16 mouse cellular contexts compared by ENCODE assay signal in the genomic region with DNA sequence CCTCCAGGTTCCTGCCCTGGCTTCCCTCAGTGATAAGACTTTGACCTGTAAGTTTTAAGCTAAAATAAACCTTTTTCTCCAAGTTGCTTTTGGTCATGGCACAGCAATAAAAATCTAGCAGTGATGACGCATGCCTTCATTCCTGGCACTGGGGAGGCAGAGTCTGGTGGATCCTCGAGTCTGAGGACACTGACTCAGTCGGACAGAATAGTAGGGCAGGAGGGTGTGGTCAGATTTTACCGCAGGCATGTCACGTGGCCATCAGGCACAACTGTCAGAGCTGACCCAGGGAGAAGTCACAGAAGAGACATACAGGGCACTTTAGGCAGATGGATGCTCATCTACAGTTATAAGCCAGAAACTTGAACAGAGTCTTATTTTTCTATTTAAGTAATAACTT. TPM values are rescaled to one million over a fixed set of nuclear protein-coding genes. Genes with fewer than 3 reads are reported as not detected.
DNase-seq lines count a peak whose midpoint lies in the region; ATAC-seq and TF ChIP-seq lines count a peak whose summit lies in the region.
"Had no signal": no experiment of that assay in that cellular context is flagged by ENCODE, and none has a peak within 500 bp of the region (broad histone marks: within the 10 kb centered on the region; RNA-seq: fewer than 3 reads in every experiment).

No protein-coding gene starts in this region.

- no peak overlapping the region for H3K4me2 ChIP-seq in midbrain, embryonic 15.5 days
- H3K4me2 ChIP-seq: embryonic facial prominence, embryonic 12.5 days; forebrain, embryonic 15.5 days had no signal

- no peak overlapping the region for H3K9ac ChIP-seq in midbrain, embryonic 15.5 days
- H3K9ac ChIP-seq: embryonic facial prominence, embryonic 12.5 days; forebrain, embryonic 15.5 days had no signal

- H3K27ac ChIP-seq in gastrocnemius, adult 2 months: peak overlapping the region; percentile 69
- H3K27ac ChIP-seq in midbrain, embryonic 15.5 days: no peak overlapping the region
- H3K27ac ChIP-seq: embryonic facial prominence, embryonic 12.5 days; forebrain, embryonic 15.5 days had no signal

- H3K4me3 ChIP-seq in gastrocnemius, adult 2 months: no peak overlapping the region
- no peak overlapping the region for H3K4me3 ChIP-seq in midbrain, embryonic 15.5 days
- H3K4me3 ChIP-seq: embryonic facial prominence, embryonic 12.5 days; forebrain, embryonic 15.5 days had no signal

- DNase-seq in gastrocnemius, adult 2 months: peak; percentile 41
- no peak for DNase-seq in gastrocnemius, adult 18-20 months (ENCODE audit: low spot score)
- DNase-seq in urinary bladder, postnatal 14 days (ENCODE audit: low spot score): peak; percentile 5
- DNase-seq in urinary bladder, adult 18-20 months (ENCODE audit: low spot score in 2 of 2): no peak
- peak; percentile 49 for DNase-seq in induced T-regulatory cell, adult 2 months (ENCODE audit: low read depth)
- no peak for DNase-seq in right cerebral cortex, postnatal 36 days (ENCODE audit: low spot score in 2 of 2)
- DNase-seq in urinary bladder, adult 2 months (ENCODE audit: low spot score): no peak
- DNase-seq: cerebellum, adult 9-11 months; heart, postnatal 36 days; midbrain, embryonic 14.5 days; thymus, postnatal 36 days had no signal

- no peak for ATAC-seq in midbrain, embryonic 15.5 days (replicated peaks)
- ATAC-seq: activated CD4-positive, CD25-positive, alpha-beta regulatory T cell, adult 4 months; forebrain, embryonic 15.5 days; intestine, postnatal 0 days had no signal

- WGBS in midbrain, embryonic 15.5 days: 83% methylated on average over 5 of the region's 5 CpGs

- H3K27me3 ChIP-seq in midbrain, embryonic 15.5 days (replicated peaks): no peaks in the 10 kb centered on the region
- H3K27me3 ChIP-seq: embryonic facial prominence, embryonic 12.5 days; forebrain, embryonic 15.5 days had no signal

- no peak for TF ChIP-seq CTCF in gastrocnemius, adult 2 months (IDR thresholded peaks at IDR 0.05)

- H3K9me3 ChIP-seq in midbrain, embryonic 15.5 days: no peaks in the 10 kb centered on the region
- H3K9me3 ChIP-seq: embryonic facial prominence, embryonic 12.5 days; forebrain, embryonic 15.5 days had no signal

- H3K36me3 ChIP-seq in midbrain, embryonic 15.5 days (replicated peaks): no peaks in the 10 kb centered on the region
- H3K36me3 ChIP-seq: embryonic facial prominence, embryonic 12.5 days; forebrain, embryonic 15.5 days had no signal

- peaks cover 8% of the 10 kb centered on the region for H3K4me1 ChIP-seq in midbrain, embryonic 15.5 days
- H3K4me1 ChIP-seq: embryonic facial prominence, embryonic 12.5 days had no signal

- intact Hi-C loops in gastrocnemius, adult 2 months (cut with DNase I): no loop called here

RNA-seq across cellular contexts. Expression of gene Cdc14b, which starts 22.9 kb away (rescaled TPM):
- total RNA-seq in gastrocnemius, adult 2 months (2021): 1 to 10 TPM; 6.3 to 6.8 TPM
- 1 to 10 TPM; 5.9 to 7.5 TPM for total RNA-seq in gastrocnemius, adult 18-20 months (2021)
- 2.4 and 2.5 TPM in 2 replicates for polyA plus RNA-seq in midbrain, embryonic 15.5 days (2015; fragmentation: Nextera tagmentation; extraction: Ambion mirVana)
- polyA plus RNA-seq in urinary bladder, adult 2 months (2012; rRNA removed): 11.7 and 12.5 TPM in 2 replicates

Comparison
In these comparisons a context has a peak if more than half of its experiments do, and no peak if none do; other contexts are left out.
1. DNase-seq: peak in gastrocnemius, adult 2 months (single experiment), urinary bladder, postnatal 14 days (single experiment) and induced T-regulatory cell, adult 2 months (single experiment); none in gastrocnemius, adult 18-20 months (single experiment), urinary bladder, adult 18-20 months (0 of 2), right cerebral cortex, postnatal 36 days (0 of 2) and urinary bladder, adult 2 months (single experiment).